Mouse (Mus musculus) kidney, postnatal 0 days (tissue): ENCODE results near the gene Fbxl2. TPM values are rescaled to one million over a fixed set of nuclear protein-coding genes. Genes with fewer than 3 reads are reported as not detected.

Experiments used
- ATAC-seq: fragments of 200-750 bp; cut with Nextera tagmentation; replicated peaks from 2 replicates; pipeline ENCODE4 v1.8.0; 2017; ENCODE audit warnings: low read depth, moderate number of reproducible peaks, moderate TSS enrichment, moderate library complexity; ENCODE audit not compliant: low FRiP score
- DNase-seq: peaks from one replicate; pipeline ENCODE4 v3.0.0-alpha.2; 2016; ENCODE audit warnings: low spot score
- H3K27ac ChIP-seq: fragments of 300-500 bp; sonication (generic); 2 replicates; pipeline ENCODE4 v1.5.1; 2014; ENCODE audit warnings: mild to moderate bottlenecking
- H3K27me3 ChIP-seq: fragments of 300-500 bp; sonication (generic); 2 replicates; pipeline ENCODE4 v1.6.1; 2014; ENCODE audit warnings: low read length, mixed read lengths; ENCODE audit not compliant: insufficient read depth
- H3K36me3 ChIP-seq: fragments of 300-500 bp; sonication (generic); 2 replicates; pipeline ENCODE4 v1.6.1; 2014; ENCODE audit warnings: low read length, mixed read lengths; ENCODE audit not compliant: insufficient read depth
- H3K4me1 ChIP-seq: fragments of 300-500 bp; sonication (generic); replicated peaks from 2 replicates; pipeline ENCODE4 v1.6.1; 2014; ENCODE audit warnings: antibody characterized with exemption, low read length, mixed read lengths; ENCODE audit not compliant: insufficient read depth
- H3K4me2 ChIP-seq: fragments of 300-500 bp; sonication (generic); 2 replicates; pipeline ENCODE4 v1.6.1; 2014; ENCODE audit warnings: mild to moderate bottlenecking, low read length, moderate library complexity, mixed read lengths
- H3K4me3 ChIP-seq: fragments of 300-500 bp; sonication (generic); replicated peaks from 2 replicates; pipeline ENCODE4 v1.5.1; 2014; ENCODE audit warnings: low read depth, low read length
- H3K9ac ChIP-seq: fragments of 300-500 bp; sonication (generic); 2 replicates; pipeline ENCODE4 v1.6.1; 2014; ENCODE audit warnings: low read depth, low read length
- H3K9me3 ChIP-seq: fragments of 300-500 bp; sonication (generic); replicated peaks from 2 replicates; pipeline ENCODE4 v1.6.1; 2016; ENCODE audit warnings: low read length, inconsistent platforms, mixed read lengths
- CTCF ChIP-seq: IDR thresholded peaks from 2 replicates; pipeline ENCODE4 v1.5.1; 2016; ENCODE audit warnings: antibody characterized with exemption, low read depth, mild to moderate bottlenecking, moderate library complexity
- WGBS: fragments of 180-500 bp; shearing (Covaris S2); extraction: QIAGEN DNeasy Blood & Tissue Kit; methylation state at CpG from one replicate; pipeline ENCODE4 v1.1.7; 2014; 5-methylcytosine and 5-hydroxymethylcytosine counted together
- polyA plus RNA-seq: library from polyadenylated mRNA; unstranded; fragments of >200 nt; fragmentation: Nextera tagmentation; extraction: Ambion mirVana; gene quantifications from 2 replicates; pipeline ENCODE4 v1.2.1, GENCODE M21; 2015

Fbxl2 gene
- polyA plus RNA-seq, 1 experiment from 2014 or later = 2.8 TPM

DNA sequence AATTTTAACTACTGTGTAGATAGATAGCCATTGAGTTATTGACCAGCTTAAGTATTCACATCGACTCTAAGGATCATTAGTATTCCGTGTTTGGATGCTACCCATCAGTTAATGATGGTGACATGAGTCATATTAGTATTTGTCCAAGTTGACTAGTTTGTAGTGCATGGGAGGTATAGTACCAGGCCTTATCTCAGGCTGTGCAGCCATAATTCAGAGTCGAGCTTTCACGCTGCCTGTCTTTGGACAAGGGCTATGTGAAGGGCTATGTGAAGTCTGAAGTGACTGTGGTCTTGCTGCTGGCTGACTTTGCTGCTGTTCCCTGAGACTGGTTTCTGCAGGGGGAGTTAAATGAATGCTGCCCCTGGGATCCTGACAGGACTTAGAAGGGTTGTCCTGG, 88.2 kb downstream of the Fbxl2 start:
- no peak for TF ChIP-seq CTCF
- no peak overlapping the region for H3K4me3 ChIP-seq
- no peaks in the 10 kb centered on the region for H3K9me3 ChIP-seq
- DNase-seq (no peak), ATAC-seq (no peak)
- no peaks in the 10 kb centered on the region for H3K27me3 ChIP-seq
- no peak overlapping the region for H3K4me2 ChIP-seq
- no peak overlapping the region for H3K9ac ChIP-seq
- no peak overlapping the region for H3K27ac ChIP-seq
- H3K36me3 ChIP-seq = peaks cover 36% of the 10 kb centered on the region
- WGBS = 95% methylated on average over 4 of the region's 4 CpGs
- no peaks in the 10 kb centered on the region for H3K4me1 ChIP-seq

DNA sequence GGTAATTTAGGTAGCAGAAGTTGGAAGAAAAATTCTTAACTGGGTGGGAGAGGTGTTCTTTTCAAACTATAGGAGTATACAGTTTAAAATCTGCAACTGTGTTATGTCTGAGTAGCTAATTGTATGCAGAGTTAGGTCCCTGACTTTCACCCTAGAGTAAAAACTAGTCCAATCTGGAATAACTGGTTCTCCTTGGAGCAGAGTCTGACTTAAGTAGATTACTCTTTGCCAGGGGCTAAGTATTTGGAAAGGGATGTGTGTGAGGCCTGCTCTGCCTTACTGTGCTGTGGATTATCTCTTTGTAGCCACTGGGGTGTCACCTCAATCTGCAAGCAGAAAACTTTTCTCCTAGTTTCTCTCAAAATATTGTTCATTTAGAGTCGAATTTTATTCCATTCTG, 98.8 kb downstream of the Fbxl2 start:
- no peak overlapping the region for H3K27ac ChIP-seq
- 82% methylated on average over 1 of the region's 1 CpGs for WGBS
- DNase-seq = no peak
- no peak for ATAC-seq
- no peak overlapping the region for H3K4me3 ChIP-seq
- H3K4me1 ChIP-seq = no peaks in the 10 kb centered on the region
- no peaks in the 10 kb centered on the region for H3K27me3 ChIP-seq
- no peaks in the 10 kb centered on the region for H3K9me3 ChIP-seq
- TF ChIP-seq CTCF = no peak
- H3K9ac ChIP-seq = no peak overlapping the region
- H3K4me2 ChIP-seq = no peak overlapping the region
- peaks cover 22% of the 10 kb centered on the region for H3K36me3 ChIP-seq

DNA sequence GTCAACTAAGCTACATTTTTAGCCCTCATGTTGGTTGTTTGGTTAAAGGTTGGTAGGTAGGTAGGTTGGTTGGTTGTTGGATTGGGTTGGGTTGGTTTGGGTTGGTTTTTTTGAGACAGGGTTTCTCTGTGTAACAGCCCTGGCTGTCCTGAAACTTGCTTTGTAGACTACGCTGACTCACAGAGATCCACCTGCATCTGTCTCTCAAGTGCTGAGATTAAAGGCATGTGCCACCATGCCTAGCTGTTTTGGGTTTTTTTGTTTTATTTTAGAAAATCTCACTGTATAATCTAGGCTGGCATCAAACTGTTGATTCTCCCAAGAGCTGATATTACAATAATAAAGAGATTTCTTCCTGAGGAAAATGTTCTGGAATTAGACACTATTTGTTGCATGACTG, 102.6 kb downstream of the Fbxl2 start:
- Histone ChIP-seq H3K9ac (no peak overlapping the region), H3K27me3 (no peaks in the 10 kb centered on the region), H3K9me3 (no peaks in the 10 kb centered on the region), H3K4me3 (no peak overlapping the region), H3K27ac (no peak overlapping the region), H3K4me2 (no peak overlapping the region), H3K36me3 (peaks cover 18% of the 10 kb centered on the region), H3K4me1 (no peaks in the 10 kb centered on the region)
- no peak for ATAC-seq
- no peak for TF ChIP-seq CTCF
- DNase-seq = no peak
- WGBS = 100% methylated on average over 1 of the region's 1 CpGs

DNA sequence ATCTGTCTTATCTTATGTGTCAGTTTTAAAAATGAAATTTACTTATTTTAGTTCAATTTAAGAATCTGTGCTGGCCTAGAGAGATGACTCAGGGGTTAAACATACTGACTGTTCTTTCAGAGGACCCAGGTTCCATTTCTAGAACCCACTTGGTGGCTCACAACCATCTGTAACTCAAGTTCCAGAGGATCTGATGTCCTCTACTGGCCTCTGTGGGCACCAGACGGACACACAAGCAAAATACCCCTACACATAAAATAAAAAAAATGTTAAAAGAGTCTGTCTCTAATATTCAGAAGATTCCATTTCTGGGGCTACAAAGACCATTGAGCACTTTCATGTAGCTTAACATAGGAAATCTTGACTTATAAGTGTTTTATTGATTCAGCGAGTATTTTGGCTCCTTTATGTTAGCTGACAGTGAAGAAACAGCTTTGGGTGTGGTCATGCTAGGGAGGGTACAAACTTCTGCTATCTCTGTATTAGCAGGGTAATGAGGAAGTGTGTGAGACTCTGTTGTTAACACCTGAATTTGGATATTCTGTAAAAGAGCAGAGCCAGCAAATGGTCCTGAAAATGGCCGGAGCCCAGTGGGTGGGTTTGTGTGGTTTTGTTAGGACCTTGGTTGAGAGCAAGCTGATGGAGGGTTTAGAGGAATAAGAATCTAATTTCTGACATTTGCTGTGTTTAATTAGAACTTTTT, 104.7 kb downstream of the Fbxl2 start:
- 88% methylated on average over 3 of the region's 3 CpGs for WGBS
- Histone ChIP-seq H3K4me1 (no peaks in the 10 kb centered on the region), H3K27me3 (no peaks in the 10 kb centered on the region), H3K36me3 (peaks cover 6% of the 10 kb centered on the region), H3K4me3 (no peak overlapping the region), H3K4me2 (no peak overlapping the region), H3K9me3 (no peaks in the 10 kb centered on the region), H3K27ac (no peak overlapping the region), H3K9ac (no peak overlapping the region)
- no peak for TF ChIP-seq CTCF
- ATAC-seq = no peak
- DNase-seq = no peak

DNA sequence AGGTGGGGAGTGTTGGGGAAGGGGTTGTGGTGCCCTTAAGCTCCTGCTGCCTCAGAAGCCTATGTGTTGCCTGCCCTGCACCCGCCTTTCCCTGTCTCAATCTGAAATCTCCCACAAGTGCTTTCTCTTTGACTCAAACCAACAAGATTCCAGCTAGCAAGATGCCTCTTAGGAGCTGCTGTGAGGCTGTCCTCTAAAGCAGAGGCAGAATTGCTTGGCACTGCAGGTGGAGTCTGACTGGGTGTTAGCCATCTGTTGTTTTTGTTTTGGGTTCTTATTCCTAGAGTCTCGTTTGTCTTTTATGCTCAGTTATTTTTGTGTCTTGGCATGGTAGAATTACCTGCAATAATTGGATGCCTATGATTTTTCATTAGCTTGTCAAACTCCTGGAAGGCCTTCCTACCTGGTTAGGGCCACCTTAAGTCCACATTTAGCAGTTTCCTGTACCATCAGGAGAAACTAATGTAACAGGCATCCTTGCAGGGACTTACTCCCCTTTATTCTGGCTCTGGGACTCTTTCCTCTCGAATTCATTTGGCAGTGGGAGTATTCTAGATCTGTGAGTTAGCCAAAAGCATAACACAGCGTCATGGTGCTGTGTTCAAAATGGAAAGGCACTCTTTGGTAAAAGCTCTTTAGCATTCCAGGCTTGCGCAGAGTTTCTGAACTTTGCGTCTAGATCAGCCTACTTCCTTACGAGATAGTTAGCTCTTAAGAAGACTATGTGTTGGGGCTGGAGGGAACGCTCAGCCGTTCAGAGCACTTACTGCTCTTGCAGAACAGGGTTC, 106.7 kb downstream of the Fbxl2 start:
- Histone ChIP-seq H3K27me3 (no peaks in the 10 kb centered on the region), H3K36me3 (no peaks in the 10 kb centered on the region), H3K9ac (no peak overlapping the region), H3K9me3 (no peaks in the 10 kb centered on the region), H3K4me3 (no peak overlapping the region), H3K4me1 (0 out of 2 replicates have a peak, but pooled peaks cover 4% of the 10 kb centered on the region), H3K27ac (no peak overlapping the region), H3K4me2 (no peak overlapping the region)
- WGBS = 82% methylated on average over 9 of the region's 9 CpGs
- DNase-seq (no peak), ATAC-seq (no peak)
- no peak for TF ChIP-seq CTCF

DNA sequence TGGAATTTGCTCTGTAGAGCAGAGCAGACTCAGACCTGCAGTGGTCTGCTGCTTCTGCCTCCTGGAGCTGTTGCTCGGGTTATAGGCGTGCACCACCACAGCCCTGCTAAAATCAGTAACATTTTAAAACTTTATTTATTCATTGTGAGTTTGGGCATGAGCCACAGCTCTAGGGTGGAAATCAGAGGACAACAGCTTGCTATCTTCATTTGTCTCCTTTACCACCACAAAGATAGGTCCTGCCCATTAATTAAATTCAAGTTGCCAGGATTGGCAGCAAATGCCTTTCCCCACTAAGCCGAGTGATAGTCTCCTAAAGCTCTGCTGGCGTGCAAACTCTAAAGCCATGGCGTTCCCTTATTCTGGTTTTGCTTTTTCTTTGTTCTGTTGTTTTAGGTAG, 110.4 kb downstream of the Fbxl2 start:
- no peak overlapping the region for H3K4me2 ChIP-seq
- no peak overlapping the region for H3K9ac ChIP-seq
- H3K9me3 ChIP-seq = no peaks in the 10 kb centered on the region
- H3K27ac ChIP-seq = peak overlapping the region; percentile 42; the same call in 1 of the 2 replicates
- H3K27me3 ChIP-seq = no peaks in the 10 kb centered on the region
- TF ChIP-seq CTCF = no peak
- no peaks in the 10 kb centered on the region for H3K36me3 ChIP-seq
- ATAC-seq (no peak), DNase-seq (peak; percentile 22)
- 45% methylated on average over 5 of the region's 5 CpGs for WGBS
- H3K4me3 ChIP-seq = no peak overlapping the region
- H3K4me1 ChIP-seq = peaks cover 16% of the 10 kb centered on the region; the same call in 1 of the 2 replicates
